Mouse (Mus musculus) naive thymus-derived CD4-positive, alpha-beta T cell, adult 2 months (primary cell): ENCODE measurements around the gene Chd2.
A peak's percentile ranks its signal among the peaks of the same experiment; 100 is the strongest.

ENCODE experiments used
- DNase-seq: peaks from one replicate; pipeline ENCODE4 v3.0.0-alpha.2; 2011; ENCODE audit warnings: low read depth

Gene Chd2

GRCm38 (mm10) chr7:73451594-73451993 lies 90.0 kb downstream of the Chd2 start:
- DNase-seq: no peak

- no peak for DNase-seq
Measured at GRCm38 (mm10) chr7:73442246-73442645, 99.4 kb downstream of the Chd2 start.

DNA sequence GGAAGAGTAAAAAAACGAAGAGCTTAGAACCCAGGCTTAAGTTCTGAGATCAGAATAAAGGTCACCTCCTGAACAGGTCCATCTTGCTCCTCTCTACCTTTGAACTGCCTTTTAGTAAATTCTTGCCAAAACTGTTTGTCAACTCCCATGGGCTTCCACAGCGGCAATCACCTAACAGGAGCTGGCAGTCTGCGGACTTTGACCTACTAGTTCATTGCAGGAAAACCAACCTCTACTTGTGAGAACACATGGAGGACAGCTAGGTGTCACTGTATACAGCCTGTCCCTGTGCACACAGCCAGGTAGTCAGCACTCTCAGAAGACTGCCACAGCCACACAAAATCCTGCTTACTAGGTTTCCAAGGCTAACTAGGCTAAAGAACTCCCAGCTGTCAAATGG lies 99.8 kb downstream of the Chd2 start:
- DNase-seq: no peak

DNA sequence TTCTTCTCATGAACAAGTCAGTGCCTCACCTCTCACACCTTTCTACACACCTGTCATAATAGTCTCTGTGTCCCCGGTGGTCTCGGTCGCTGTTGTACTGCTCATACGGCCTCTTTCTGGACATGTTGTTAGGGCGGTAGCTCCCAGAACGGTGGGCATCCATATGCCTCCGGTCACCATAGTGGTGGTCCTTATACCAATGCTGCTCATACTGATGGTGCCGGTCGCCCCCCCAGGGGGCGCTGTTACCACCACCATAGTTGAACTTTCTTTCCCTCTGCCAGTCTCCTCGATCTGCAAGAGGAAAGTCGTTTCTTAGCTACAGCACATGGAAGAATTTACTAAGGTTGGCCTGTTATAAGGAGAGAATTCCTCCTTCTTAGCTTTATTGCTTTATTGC lies 105.9 kb downstream of the Chd2 start:
- DNase-seq: peak; percentile 46

DNA sequence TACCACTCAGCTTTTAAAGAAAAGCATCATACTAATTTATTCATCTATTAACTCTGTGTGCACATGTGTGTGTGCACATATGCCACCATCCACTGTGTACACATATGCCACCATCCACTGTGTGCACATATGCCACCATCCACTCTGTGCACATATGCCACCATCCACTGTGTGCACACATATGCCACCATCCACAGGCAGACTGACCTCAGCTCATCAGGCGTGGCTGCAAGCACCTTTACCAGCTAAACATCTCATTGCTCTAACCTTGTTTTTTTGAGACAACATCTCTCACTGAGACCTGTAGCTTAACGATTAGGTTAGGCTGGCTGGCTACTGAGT lies 107.3 kb downstream of the Chd2 start:
- DNase-seq: no peak

DNA sequence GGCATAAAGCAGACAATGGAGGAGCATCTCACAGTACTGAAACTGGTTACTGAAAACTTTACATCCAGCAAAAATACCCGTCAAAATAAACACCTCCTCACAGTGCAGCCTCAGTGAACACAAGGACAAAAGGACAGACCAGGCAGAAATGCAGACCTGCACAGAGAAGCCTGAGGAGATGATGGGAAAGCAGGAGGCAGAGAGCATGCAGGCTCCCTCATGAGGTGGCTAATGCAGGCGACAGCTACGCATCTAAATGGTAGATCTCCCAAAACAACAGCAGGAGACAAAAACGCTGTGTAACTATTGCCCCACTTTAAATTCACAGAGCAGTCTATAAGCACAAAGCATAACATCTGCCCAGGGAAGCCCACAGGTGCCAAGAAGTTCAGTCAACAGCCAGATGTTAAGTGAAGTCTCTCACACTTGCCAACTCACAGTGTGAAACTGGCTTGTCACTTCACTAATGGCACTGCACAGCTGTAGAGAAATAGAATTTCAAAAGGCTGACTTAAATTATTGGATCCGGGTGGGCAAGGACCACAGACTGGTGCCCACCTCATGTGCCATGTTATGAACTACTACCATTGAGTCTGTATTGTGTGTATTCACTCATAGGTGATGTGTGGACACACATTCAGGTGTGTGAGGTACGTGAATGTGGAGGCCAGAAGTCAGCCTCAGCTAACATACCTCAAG lies 107.8 kb downstream of the Chd2 start:
- DNase-seq: no peak

DNA sequence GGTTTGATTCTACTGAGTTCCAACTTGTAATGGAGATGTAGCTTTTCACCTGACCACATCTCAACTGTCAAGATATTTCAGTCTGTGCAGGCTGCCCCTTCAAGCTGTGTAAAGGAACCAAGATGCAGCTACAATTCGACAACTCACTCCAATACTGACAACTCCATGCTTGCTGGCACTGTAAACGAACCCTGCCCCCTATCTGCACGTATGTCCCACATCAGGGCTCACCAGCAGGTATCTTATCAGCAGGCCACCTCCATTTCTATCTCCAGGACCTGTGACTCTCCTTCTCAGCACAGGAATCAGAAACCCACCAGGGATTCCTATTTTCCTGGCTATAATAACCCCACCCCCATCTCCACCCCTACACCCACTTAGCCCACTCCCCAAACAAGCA lies 113.1 kb downstream of the Chd2 start:
- DNase-seq: no peak

GRCm38 (mm10) chr7:73427794-73428193 lies 113.8 kb downstream of the Chd2 start:
- peak; percentile 5 for DNase-seq

DNA sequence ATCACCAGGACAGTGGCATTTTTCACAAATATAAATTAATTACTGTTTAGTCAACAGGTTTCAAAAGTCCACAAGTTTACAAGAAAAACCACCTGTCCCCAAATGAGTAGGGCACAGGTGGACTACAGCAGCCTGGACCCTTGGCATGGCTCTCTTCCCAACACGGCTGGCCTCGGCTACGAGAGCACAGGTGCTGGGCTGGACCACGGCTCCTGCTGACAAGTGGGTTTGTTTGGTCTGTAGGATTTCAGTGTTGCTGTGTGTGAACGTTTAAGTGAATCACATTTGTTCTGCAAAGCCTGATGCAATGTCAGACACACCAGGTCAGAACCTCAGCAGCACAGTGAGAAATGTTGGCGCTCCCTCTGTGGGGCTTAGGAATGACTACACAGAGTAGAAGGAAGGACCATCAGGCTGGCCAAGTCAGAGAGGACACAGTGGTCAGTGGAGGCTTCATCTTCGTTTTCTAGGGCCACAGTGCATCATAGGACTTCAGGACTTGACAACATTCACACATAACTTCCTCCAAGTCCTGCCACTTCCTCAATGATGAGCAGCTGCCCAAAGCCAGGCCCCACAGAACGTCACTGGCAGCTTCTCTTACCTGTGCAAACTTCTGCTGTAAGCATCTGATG lies 114.8 kb downstream of the Chd2 start:
- peak; percentile 7 for DNase-seq

DNA sequence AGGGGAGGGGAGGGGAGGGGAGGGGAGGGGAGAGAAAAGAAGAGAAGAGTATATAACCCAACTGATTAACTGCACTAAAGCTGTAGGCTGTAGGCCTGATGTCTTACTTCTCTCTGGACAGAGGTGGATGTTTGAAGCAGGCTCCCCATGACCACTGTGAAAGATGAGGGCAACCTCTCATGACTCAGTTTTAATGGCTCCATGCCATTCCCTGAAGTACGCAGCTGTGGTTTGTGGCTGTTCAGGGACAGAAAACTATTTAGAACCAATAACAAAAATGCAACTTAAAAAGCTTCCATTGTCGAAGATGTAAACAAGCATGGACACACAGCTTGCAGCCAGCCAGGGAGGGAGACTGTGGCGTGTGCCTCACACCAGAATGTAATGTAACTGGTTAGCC lies 115.4 kb downstream of the Chd2 start:
- DNase-seq: peak; percentile 2

DNA sequence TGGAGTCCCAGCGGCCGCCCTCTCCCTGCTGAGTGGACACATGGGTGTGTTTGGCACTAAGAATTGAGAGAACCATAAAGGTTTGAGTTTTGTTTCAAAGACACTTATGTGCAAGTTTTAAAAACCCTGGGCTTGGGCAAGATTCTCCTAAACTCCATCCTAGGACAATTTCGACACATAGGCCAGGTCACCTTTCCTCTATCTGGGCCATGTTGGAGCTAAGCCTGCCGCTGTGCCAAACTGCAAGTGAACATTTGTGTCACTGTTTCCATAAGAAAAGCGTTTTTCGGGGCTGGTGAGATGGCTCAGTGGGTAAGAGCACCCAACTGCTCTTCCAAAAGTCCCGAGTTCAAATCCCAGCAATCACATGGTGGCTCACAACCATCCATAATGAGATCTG lies 116.2 kb downstream of the Chd2 start:
- no peak for DNase-seq

DNA sequence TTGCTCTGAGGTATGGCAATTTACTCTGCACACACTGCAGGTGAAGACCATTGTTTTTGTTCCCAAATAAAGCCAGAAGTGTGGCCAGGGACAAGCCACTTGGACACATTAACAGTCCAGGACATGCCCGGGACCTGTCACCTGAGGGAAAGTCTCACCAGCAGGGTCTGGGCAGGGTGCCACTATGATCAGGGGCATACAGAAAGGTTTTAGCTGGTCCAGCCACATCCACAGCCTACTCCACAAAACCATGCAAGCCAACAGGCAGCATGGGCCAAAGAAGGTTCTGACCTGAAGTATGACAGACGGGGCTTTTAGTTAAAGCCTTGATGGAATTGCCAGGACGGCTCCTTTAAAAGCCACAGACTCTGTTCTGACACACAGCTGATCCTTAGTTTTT lies 116.9 kb downstream of the Chd2 start:
- peak; percentile 2 for DNase-seq

DNA sequence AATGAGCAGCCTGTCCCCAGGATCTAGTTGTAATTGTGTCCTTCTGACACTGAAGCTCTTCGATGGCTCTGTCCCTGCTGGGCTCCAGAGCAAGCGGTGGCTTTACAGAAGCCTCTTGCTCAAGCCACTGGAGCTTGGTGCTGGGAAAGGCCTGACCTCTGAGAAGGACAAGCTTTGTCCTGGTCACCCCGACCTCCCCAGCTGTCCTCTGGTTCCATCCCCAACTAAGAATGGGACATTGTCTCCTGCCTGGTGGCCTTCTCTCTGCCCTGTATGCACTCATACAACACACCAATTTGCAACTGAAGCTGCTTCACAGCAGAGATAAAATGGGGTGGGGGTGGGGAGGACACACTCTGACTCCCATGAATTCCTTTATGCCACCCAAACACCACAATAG lies 117.4 kb downstream of the Chd2 start:
- DNase-seq: no peak

DNA sequence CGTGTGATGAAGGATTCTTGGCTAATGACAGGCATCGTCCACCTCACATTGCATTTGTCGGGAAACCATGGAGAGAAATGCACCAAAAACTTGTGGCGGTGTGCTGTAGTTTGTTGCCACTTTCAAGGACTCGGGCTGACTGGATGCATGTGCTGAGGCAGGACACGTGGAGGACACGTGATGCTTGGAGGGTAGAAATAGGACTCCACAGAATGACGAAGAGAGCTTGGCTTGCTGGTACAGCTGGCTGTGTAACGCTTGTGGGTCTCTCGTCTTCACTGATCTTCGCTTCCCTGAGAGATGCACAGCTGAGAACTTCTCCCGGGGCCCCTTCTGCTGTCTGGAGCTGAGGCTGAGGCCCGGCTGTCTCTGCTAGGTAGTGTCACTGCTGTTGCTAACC lies 118.4 kb downstream of the Chd2 start:
- no peak for DNase-seq

DNA sequence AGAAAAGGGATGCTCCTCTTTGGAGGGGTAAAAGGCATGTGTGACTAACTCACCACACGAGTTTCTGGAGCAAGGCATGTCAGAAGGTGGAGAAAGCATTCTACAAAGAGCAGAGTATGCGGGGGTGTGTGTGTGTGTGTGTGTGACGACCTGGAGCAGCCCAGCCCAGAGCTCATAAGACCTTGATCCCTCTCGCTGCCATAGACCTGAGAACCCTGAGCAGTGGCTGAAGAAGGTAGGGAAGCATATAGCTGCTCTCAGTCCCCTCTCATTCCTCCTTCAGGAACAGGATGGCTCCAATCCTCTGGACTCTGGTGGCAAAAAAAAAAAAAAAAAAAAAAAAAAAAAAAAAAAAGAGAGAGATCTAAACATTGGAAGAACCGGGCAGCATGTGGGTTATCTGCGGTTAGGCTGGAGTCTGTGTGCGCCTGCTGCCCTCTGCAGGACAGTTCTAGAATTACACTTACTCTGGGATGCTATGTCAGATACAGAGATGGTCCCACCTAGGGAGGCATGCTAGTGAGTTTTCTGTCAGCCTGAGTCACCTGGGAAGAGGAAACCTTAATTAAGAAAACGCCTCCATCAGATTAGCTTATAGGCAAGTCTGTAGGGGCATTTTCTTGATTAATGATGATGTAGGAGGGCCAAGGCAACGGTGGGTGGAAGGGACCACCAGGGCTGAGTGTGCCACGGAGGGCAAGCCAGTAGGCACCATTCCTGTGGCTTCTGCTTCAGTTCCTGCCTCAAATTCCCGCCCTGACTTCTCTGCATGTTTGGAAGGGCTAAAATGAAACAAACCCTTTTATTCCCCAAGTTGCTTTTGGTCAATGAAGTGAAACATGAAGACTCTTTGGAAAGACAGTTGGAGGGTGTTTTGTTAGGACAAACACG lies 119.2 kb downstream of the Chd2 start:
- DNase-seq: peak; percentile 76

DNA sequence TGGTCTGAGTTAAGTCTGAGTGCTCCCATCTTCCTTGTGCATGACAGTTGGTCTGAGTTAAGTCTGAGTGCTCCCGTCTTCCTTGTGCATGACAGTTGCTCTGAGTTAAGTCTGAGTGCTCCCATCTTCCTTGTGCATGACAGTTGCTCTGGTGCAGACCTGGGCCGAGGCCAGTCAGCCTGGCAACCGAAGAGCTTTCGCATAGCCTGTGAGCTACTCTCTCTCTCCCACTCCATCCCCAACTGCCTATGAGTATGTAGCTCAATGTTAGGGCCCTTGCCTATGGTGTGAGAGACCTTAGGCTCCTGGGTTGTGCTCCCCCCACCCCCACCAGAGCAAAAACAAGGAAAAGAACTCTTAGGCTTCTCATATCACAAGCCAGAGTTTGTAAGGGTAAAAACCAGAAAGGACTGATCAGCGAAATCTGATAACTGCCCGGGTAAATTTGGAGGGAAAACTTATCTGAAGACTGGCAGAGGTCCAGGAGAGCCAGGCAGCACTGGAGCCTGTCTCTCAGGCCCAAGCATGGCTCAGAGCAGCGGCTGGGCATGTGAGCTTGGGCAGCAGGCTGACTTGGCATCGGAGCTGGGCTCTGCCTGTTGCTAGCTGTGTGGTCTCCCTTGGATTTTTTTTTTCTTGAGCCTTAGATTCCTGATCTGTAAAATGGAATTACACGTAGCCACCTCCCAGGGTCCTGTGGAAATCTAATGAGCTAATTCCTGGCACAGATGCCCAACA lies 120.2 kb downstream of the Chd2 start:
- DNase-seq: no peak

DNA sequence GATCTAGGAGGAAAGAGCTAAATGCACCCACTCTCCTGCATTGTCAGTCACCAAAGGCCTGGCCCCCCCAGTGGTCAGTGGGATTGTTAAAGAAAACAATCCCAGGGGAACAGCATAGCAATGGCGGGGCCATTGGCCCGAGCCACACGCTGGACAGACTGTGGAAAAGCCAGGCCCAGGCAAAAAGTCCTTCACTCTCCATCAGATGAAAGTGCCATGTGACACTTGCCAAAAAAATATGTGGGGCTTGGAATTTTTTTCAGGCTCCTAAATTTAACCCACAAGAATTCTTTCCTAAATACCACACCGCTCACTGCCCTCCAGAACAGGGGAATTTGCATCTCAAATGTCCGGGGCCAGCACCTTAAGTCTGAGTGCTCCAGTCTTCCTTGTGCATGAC lies 120.8 kb downstream of the Chd2 start:
- no peak for DNase-seq

GRCm38 (mm10) chr7:73419375-73419774 lies 122.3 kb downstream of the Chd2 start:
- DNase-seq: no peak

DNA sequence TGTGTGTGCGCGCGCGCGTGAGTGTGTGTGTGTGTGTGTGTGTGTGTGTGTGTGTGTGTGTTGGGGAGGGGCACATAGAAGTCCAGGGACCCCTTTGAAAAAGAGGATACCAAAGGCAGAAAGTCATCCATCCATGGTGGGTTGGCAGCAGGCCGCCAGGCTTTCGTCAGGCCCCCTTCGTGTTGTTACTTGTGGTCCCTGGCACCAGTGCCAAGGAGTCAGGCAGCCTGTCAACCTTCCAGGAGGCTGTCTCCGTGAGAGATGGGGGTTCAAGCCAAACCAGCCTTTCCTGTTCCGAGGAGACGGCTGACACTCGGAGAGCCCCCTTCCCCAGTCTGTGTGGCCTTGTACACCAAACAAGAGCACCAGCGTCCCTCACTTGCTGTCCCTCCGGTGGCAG lies 127.4 kb downstream of the Chd2 start:
- DNase-seq: no peak

DNA sequence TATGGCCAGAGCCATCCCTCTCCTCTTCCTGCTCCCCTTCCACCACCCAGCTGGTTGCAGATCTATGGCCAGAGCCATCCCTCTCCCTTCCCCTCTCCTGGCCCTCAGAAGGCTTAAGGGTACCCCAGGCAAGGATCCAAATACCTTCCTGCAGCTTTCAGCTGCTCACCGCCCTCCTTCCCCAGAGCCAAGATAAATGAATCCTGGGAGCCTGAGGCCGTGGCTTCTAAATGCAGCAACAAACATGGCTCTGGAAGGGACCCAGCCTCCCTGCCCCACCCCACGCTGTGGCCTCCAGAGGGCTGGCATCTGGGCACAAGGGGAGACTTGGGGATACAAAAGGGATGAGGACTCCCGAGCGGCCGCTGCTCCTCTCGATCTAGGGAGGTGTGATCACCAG lies 129.2 kb downstream of the Chd2 start:
- DNase-seq: no peak

GRCm38 (mm10) chr7:73411986-73412385 lies 129.6 kb downstream of the Chd2 start:
- no peak for DNase-seq

- DNase-seq: no peak
Measured at GRCm38 (mm10) chr7:73411523-73411922, 130.1 kb downstream of the Chd2 start.

GRCm38 (mm10) chr7:73405550-73405949 lies 136.1 kb downstream of the Chd2 start:
- no peak for DNase-seq
